Mouse (Mus musculus) c-Kit-positive CD71-positive TER-119-positive erythroid progenitor cells, embryonic 14.5 days (primary cell): ENCODE measurements at regions not wholly inside any gene's neighbourhood (a gene's known extent, or its start where the extent isn't known, plus 50 kb on each side); places are given as distances from the start of the nearest gene placed in this dataset.
"Not testable (repeated sequence)": the region's sequence is repeated elsewhere in the genome, so short reads cannot be mapped to it uniquely, and the experiment has no call there.

ENCODE experiments used
- DNase-seq: peaks from one replicate; pipeline ENCODE4 v3.0.0-alpha.2; 2013; ENCODE audit warnings: low spot score

DNA sequence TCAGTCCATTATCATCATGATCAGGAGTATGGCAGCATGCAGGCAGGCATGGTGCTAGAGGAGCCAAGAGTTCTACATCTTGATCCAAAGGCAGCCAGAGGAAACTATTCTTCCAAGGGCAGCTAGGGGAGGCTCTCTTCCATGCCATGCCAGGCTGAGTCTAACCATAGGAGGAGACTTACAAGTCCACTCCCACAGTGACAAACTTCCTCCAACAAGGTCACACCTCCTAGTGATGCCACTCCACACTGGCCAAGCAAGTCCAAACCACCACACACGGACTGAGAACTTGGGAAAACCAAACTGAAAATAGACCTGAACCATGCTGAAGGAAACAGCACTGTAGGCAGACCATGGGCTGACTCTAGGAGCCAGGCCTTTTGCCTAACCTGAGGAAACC, 197.4 kb downstream of the Prex1 start:
- DNase-seq, result no peak

DNA sequence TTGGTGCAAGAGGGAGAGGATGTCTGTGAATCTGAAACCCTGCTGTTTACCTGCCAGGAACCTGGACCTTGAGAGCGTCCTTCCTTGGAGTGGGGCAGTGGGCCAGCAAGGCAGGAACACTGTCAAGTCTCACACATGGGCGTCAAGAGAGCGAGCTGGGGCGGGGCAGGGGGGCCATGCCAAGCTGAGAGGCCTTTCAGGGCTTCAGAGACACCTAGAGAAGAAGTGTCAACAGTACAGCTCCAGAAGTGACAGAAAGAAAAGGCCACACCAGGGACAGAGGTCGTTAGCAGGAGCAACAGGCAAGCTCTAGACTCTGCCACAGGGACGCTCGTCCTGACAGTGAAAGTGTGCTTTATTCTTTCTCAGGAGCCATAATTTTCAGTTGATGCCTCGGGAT, 199.0 kb downstream of the Prex1 start:
- no peak for DNase-seq

DNA sequence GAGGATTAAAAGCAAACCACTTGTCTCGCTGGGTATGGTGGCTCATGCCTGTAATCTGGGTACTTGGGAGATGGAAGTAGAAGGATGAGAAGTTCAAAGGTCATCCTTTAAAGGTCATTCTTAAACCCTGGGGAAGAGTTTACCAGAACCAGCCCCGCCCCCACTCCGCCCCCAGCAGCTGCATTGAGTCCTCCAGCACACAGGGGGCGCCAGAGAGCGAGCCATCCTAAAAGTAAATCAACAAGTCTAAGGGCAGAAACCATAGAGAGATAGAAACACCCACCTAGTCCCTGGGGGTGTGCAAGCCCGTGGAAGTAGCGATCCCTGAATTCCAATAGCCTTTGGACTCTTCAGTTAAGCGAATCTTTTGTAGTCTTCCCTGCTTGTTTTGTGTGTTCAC, 201.1 kb downstream of the Prex1 start:
- DNase-seq, result peak; percentile 23

DNA sequence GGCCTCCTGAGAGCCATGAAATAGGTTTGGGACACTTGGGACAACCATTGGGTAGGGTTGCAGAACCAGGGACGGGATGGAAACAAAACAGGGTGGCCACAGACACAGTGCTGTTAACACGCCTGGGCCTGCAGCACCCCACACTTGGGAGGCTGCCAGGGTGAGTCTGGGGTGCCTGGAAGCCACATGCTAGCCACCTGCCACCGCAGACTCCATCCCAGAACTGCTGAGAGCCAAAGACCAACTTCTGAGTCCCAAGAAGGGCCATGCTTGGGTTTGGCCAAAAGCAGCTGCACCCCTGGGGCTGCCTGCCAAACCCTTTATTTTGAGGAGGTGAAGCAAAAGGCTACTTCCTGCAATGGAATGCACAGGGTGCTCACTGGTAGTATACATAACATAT, 202.2 kb downstream of the Prex1 start:
- not testable (repeated sequence) for DNase-seq

DNA sequence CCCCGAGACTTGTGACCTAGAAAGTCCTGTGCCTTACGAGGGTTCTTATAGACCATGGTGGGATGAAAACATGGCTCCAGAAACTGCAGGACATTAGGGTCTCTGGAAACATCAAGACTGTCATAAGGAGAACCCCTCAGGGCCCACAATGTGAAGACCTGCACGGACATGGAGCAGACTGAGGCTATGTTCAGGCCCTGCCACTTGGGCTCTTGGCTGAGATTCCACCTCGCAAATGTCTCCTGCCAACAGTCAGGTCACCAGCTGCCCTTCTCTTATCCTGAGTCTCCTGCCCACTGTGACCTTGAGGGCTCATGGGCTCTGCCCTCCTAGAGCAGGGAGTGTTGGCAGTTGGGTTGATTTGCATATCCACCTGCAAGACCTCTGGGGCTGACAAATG, 202.9 kb downstream of the Prex1 start:
- no peak for DNase-seq

DNA sequence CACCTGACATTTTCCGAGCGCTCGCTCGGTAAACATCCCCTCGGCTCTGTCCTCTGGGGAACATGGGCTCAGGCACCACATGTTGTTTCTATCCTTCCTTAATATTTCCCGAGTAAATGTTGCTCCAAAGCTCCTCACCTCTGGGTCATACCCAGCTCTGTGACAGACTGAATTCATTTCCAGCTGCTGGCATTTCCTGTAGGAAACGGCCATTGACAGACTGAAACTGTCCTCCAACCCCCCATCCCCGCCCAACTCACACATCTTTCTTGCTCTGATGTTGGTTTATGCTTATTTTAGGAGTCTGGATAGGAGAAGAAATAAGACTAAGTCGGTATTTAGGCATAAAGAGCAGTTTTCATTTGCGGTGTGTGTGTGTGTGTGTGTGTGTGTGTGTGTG, 204.0 kb downstream of the Prex1 start:
- DNase-seq, result no peak

DNA sequence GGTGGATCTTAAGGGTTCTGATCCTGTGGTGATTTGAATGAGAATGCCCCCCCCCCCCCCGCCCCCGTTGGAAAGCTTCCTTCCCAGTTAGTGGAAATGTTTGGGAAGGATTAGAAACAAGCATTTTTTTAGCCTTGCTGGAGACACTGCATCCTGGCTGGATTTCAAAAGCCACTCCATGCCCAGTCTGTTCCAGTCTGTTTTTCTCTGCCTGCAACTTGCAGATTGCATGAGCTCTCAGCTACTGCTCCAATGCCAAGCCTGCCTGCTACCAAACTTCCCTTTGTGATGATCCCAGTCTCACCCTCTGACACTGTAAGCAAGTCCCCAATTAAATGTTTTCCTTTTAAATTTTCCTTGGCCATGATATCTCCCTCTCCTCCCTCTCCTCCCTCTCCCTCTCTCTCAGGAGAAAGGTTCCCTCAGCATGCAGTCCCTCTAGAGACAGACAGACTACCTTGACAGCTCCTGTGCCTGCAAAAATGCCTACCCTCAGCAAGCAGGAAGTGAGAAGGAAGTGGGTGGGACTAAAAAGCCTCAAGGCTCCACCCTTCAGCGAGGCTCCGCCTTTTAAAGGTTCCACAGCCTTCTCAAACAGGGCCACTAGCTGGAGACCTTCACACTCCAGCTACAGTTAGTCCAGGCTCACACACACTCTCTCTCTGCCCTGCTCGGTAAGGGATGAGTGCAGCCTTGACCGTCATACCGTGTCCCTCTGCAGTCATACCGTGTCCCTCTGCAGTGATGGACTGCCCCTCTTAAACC, 204.8 kb downstream of the Prex1 start:
- DNase-seq, result no peak

DNA sequence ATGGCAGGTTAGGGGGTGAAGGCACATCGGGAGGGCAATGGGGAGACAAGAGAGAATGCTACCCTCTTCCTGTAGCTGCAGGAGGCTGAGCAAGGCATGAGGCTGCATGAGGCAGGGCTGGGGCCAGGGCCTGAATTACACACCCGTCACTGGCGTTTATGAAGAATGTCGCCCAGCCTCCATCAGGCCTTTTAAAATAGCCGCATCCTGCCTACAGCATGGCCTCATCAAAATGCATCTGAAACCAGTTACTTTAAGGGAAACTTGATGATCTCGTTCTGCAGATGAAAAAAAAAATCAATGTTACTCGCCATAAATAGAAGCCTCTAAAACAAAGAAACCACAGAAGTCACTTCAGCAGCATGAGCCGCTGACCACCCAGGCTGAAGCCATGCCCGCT, 208.3 kb downstream of the Prex1 start:
- no peak for DNase-seq

DNA sequence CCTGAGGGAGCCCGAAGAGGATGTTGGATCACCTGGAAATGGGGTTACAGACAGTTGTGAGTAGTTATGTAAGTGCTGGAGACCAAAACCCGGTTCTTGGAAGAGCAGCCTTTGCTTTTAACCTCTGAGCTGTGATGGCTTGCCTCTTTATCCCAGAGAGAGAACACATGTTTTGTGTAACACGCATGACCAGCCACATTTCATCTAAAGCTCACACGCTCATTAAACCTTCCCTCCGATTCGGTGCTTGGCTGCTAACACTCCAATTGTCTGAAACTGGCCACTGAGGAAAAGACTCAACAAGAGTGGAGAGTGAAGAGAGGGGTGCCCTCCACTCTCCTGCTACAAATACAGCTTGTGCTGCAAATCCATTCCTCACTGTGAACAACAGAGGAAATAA, 210.0 kb downstream of the Prex1 start:
- no peak for DNase-seq

DNA sequence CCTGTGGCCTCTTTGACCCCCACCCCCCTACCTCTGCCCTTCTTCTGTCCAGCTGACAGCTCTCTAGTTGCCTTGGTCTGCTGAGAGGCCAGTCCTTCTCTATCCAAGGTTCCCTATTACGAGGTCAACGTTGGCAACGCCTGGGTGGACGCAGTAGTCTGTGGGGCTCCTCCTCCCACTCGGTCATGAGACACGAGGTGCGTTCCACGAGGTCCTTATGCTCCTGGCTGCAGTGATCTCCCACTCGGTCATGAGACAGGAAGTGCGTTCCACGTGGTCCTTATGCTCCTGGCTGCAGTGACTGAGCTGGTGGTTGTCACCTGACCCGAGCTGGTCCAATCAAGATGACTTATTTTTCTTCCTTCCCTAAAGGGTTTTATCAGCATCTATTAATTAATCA, 220.7 kb downstream of the Prex1 start:
- DNase-seq, result no peak

DNA sequence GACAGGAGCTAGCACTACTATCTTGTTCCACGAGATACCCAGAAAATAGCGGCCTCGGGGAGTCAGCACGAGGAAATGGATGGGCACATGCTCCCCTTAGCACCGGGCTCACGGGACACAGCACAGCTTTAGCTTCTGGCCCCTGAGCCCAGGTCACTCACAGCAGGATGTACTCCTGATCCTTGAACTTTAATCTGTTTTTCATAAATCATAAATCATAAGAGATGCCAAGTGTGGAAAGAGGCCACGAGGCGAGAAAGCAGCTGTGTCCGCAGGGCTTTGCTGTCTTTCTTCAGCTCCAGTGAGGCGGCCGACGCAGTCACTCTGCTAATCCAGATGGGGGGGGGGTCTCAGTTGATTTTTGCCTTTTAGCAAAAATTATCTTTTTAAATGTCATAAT, 221.2 kb downstream of the Prex1 start:
- DNase-seq, result no peak

DNA sequence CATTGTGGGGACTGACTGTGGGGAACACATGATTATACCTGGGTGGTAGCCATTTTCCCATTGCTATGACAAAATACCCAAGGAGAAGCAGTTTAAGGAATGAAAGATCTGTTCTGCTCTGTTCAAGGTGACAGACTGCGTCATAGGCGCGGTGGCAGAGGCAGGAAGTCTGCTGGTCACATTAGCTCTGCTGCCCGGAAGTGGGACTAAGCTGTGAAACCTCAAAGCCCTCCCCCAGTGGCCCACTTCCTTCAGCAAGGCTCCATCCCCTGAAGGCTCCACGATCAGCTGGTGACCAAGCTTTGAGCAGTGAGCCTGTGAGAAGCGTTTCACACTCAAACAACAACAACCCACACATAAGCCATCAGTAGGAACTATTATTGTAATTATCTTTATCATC, 221.8 kb downstream of the Prex1 start:
- no peak for DNase-seq

DNA sequence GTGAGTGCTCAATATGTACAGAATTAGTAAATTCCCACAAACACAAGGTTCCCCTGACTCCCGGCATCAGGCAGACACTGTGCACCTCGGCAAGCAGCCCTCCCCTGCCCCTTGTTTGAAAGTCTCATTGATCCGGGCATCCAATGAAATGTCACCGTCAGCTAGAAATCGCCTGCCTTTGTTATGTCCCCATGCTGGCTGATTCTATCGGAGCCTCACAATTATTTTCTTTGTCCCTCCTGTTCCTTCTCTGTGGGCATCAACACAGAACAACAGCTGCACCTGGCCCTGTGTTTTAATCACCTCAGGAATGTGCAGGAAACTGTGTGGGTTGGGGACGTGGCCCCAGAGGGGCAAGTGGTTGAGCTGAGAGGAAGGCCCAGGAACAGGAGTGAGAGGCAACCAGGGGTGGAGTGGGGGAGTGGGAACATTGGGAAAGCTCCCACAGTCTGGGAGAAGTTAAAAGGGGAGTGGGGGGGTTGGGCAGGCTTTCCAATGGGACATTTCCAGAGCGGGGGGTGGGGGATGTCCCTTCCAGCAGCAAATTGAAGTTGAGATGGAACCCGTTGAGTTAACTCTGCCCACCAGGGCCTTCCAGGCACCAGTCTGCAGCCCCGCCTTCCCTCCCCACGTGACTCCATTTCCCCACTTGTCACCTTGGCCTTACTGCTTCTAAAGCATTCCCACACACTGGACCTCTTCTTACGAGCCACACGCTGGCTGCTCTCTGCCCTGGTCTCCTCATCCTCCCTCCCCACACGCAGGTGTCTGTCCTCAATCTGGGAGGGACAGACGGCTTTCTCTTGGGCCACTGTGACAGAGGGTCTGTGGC, 224.4 kb downstream of the Prex1 start:
- no peak for DNase-seq

DNA sequence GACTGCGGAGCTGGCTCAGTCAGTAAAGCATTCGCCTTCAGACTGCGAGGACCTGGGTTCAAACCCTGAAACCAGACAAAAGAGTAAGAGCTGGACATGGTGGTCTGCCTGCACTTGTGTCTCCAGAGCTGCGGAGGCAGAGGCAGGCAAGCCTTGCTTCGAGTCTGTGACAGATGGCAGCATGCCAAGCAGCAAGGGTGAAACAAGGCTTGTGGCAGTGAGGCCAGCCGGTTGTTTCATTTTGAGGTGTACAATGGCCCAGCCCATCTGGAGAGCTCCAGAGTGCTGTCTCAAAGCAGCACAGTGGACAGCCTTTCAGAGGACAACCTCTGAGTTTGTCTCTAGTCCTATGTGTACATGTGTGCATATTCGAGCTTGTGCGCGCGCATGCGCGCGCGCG, 225.9 kb downstream of the Prex1 start:
- no peak for DNase-seq

DNA sequence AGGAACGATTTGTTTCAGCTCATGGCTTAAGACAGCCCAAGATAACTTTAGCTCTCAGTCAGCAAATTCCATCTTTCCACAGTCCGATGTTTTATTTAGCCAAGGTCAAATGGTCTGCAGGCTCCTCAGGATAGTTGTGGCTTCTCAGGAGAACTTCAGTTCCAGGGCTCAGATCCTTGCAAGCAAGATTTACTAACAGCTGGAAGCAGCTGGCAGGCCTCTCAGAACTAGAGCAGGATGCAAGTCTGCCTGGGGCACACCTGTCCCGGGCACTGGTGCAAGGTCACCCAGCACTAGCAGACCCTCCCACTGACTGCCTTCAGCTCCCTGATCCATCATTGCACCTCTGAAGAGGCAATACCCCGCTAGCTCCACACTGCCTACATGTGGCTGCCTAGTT, 227.8 kb downstream of the Prex1 start:
- no peak for DNase-seq

DNA sequence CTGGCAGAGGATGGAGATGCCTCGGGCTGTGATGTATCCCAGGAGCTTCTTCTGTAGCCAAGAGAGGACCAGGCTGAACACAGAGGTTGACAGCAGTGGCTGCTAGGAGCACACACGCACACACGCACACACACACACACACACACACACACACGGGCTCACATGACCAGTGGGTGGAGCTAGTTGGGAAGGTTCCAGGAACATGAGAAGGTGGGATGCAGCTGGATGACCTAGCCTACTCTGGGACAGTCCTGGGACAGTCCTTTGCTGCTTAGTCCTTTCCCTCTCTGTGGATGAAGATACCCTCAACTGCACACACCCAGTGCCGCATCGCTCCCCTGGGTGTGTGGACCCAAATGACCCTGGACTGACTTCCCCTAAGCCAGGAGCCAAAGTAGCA, 228.3 kb downstream of the Prex1 start:
- DNase-seq, result no peak

DNA sequence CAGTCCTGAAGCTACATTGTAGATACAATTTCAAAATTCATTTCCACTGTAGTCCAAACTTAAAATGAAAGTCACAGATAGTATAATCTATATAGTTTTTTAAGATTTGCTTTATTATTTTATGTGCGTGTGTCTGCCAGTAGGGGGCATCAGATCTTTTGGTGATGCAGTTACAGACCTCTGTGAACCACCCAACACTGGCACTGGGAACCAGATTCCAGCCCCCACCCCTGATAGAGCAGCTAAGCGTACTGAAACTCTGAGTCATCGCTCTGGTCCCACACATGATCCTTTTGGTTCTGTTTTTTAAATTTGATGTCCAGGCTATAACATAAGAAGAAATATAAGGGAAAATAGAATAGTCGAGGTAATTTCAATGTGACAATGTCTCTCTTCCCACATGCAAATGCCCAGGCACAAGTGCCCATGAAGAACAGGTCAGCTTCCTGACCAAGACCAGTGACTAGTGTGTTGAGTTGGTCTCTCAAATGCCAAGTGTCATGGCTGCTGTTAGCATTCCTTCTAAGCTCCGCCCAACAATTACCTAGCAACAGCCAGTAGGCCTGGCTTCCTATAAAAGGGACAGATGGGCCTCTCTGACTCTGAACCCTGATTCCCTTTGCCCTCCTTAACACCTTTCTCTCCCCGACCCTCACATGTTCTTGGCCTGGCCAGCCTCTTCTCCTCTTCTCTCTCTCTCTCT, 229.9 kb downstream of the Prex1 start:
- DNase-seq, result no peak

DNA sequence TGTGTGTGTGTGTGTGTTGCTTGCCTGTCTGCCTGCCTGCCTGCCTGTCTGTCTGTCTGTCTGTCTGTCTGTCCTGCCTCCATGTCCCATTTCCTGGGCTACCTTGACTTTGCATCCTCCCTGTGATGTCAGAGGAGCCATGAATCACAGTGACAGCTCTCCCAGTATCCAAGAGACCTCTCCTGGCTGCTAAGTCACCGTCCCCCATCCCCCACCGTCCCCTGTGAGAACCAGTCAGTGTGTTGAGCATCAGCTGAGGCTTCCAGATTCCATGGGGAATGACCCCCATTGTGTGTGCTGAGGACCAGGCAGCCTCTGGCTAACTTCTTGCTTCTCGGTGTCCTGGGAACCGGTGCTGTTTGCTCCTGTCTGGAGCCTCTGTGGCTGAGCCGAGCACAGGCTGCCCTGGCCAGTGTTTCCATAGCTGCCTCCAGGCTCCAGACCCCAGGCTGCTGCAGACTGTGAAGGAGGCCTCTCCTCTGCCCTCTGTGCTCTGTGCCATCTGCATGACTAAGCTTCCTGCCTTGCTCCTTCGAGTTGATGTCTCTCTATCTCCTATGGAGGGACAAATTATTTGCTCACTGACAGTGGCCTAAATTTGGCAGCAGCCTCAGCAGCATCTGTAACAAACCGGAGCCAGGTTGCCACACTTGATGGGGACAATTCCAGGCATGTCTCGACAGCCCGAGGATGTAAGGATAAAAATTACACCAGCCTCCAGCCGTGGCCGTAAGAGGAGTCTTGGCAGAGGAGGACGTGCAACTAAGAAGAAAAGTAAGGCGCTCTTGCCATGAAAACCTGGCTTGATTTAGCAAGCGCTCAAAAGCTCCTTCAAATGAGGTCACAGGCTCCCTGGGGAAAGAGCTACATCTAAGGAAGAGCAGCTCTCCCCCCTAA, 230.7 kb downstream of the Prex1 start:
- no peak for DNase-seq

DNA sequence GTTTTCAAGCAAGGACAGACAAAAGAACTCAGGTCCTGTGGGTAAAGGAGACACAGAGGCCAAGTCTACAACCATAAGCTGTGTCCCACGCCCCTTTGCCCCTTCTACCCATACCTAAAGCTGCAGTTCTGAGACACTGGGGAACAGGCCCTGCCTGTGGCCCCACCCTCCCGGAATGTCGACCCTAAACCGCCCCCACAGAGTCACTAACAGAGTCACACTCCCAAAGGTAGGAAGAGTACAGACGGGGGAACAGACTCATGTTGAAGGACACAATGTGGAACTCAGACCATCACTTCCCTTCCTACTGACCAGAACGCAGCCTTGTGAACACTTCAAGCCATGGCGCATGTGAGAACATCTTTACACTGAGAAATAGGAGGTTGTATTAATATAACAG, 231.9 kb downstream of the Prex1 start:
- DNase-seq, result no peak

DNA sequence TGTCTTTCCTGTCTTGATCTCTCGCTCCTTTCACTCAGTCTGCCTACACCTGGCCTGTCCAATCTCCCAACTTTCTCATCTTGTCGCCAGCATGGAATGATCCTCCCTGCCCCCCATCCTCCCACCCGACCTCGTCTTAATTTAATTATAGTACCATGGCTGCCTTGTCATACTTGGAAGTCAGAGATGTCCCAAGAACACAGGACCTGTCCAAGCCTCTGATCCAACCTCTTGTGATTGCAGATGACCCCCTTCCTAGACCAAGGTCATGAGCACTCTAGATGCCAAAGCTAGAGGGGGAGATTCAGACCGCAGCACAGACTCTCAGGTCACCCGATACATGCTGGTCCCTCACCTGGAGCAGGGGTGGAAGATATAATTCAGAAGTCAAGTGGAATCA, 232.3 kb downstream of the Prex1 start:
- DNase-seq, result no peak

DNA sequence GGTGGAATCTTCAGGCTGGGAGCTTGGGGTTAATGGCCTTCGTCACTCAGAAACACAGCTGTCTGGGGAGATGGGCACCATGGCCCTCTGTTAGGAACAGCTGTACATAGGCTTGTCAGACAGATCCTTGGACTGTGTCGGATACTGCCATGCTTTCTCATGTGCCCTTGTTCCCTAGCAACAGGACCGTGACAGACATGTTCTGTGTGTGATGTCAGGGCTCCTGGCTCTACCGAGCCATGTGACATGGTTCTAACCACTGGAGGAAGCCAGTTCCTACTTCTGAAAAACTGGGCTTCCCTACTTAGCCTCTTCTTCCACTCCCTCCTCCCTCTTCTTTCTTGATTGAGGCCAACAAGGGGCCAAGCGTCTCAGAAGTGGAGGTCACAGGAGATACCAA, 232.7 kb downstream of the Prex1 start:
- DNase-seq, result no peak

DNA sequence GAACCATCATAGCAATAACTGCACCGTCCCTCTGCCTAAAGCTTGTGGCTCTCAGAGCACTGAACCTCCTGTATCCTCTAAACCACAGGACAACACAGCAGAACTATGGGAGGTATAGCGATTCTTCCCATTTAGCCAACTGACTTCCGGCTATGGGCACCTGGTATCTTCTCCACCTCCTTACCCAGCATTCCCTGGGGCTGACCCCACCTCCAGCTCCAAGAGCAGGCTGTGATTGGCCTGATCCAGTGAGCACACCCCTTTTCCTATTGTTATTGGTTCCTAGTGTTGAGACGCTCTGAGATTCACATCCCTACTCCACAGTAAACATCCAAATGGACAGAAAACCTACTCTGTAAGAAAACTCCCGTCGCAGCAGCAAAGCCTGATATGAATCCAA, 236.7 kb downstream of the Prex1 start:
- no peak for DNase-seq
